Mouse (Mus musculus): ENCODE measurements at regions not wholly inside any gene's neighbourhood (a gene's known extent, or its start where the extent isn't known, plus 50 kb on each side); places are given as distances from the start of the nearest gene placed in this dataset.

DNA sequence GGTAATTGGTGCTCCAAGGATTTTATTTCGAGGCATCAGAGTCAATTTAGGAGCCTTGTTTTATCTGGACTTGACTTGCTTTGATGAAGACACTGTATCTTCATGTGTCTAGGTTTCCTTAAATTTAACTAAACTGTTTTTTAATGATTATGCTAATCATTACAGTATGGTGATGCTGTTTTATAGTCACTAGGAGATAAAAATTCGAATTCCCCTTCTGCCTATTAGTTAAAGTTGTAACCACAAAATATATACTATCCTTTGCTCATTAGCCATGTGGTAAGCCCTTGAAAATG, 92.7 kb upstream of the Crbn start:
- no peak for TF ChIP-seq CTCF (IDR thresholded peaks at IDR 0.05; ENCODE audit: control insufficient read depth, insufficient read depth, insufficient read length)
- no peak for TF ChIP-seq FOSL1 (IDR thresholded peaks at IDR 0.05; ENCODE audit: insufficient read depth, low read length, poor library complexity, severe bottlenecking)
- no peak for TF ChIP-seq MAX (IDR thresholded peaks at IDR 0.05)
- no peak for TF ChIP-seq USF1 (IDR thresholded peaks at IDR 0.05; ENCODE audit: low read depth)
- TF ChIP-seq MYOD1 (IDR thresholded peaks at IDR 0.05; ENCODE audit: control insufficient read depth, insufficient read length, low read depth) = no peak
- no peak for TF ChIP-seq MYOG (IDR thresholded peaks at IDR 0.05; ENCODE audit: control insufficient read depth, extremely low read depth, insufficient read length)

Measured in C2C12 (cell line).